Mouse (Mus musculus): ENCODE data around the gene Olfr1440. TPM values are rescaled to one million over a fixed set of nuclear protein-coding genes. Genes with fewer than 3 reads are reported as not detected.

The Olfr1440 gene
- polyA plus RNA-seq (2012; rRNA removed) (not detected in 2 replicates), polyA plus RNA-seq (2014; fragmentation: Nextera tagmentation; extraction: Ambion mirVana) (not detected in 2 replicates)

GRCm38 (mm10) chr19:12386979-12387378 lies at the start of gene Olfr1440:
Olfr1440 (plus strand) TSS chr19:12387279.
- Histone ChIP-seq H3K27ac (replicated peaks; ENCODE audit: low read depth, low read length) (no peak within 1 kb of the TSS), H3K27me3 (ENCODE audit: control insufficient read depth, insufficient read depth, low read length) (no peaks in the 10 kb centered on the region), H3K36me3 (ENCODE audit: control insufficient read depth, insufficient read depth, low read length) (no peaks in the 10 kb centered on the region), H3K9me3 (ENCODE audit: control insufficient read depth, low read length) (no peaks in the 10 kb centered on the region), H3K9ac (ENCODE audit: low read depth, low read length, severe bottlenecking) (no peak within 1 kb of the TSS), H3K4me3 (replicated peaks; ENCODE audit: low read length) (no peak within 1 kb of the TSS), H3K4me2 (replicated peaks; ENCODE audit: low read depth, low read length, severe bottlenecking) (no peak within 1 kb of the TSS), H3K4me1 (ENCODE audit: control insufficient read depth, insufficient read depth, low read length) (no peaks in the 10 kb centered on the region)
- WGBS, result 81% methylated on average over 2 of the region's 2 CpGs
- ATAC-seq (ENCODE audit: low FRiP score, low read depth), result no peak
- no peak for DNase-seq (ENCODE audit: low spot score)
- TF ChIP-seq POLR2A (IDR thresholded peaks at IDR 0.05; ENCODE audit: borderline replicate concordance, extremely low read depth, insufficient read depth, insufficient read length), result no peak

DNA sequence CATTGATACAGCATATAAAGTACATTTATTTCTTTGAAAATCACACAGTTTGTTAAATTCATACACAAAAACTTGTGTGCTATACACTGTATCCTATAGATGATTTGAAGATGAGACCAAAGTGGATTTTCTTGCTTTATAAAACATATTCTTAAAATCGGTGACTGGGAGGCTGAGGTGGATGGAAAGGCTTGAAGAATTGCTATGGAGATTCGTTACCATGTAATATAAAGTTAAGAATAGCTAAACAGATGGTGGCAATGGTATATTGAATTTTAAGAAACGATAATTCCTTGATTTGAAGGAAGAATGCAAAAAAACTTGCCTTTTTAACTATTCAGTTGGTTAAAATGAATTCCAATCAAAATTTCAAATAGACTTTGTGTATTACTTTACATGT lies 14.1 kb upstream of the Olfr1440 start:
- no peak for ATAC-seq (ENCODE audit: low FRiP score, low read depth)
- 83% methylated on average over 3 of the region's 3 CpGs for WGBS

DNA sequence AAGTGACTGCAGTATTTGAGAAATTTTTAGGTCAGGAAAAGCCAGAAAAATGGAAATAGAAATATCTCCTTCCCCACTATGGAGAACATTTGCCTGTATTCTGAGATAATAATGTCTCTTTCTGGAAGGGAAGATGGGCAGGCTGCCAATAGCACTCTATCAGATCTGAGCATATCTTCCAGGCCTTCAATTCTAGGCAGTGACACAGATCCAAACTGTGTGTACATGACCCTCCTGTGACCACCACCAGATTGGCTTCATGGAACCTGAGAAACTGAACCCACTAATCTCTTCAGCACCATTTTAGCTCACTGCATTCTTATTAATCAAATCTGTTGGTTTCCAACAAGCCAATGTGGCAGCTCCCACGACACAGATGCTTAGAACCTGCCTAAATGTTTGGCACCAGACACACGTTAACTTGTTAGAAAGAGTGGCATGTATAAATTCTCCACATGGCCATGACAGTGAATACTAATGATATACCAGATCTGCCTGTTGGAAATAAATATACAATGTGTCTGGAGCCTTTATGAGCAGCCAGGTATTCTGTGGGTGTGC lies 12.5 kb upstream of the Olfr1440 start:
- no peak for DNase-seq (ENCODE audit: low spot score)
- no peak for ATAC-seq (ENCODE audit: low FRiP score, low read depth)
- 65% methylated on average over 2 of the region's 2 CpGs for WGBS

More for the DNA sequence above, 14.1 kb upstream of the Olfr1440 start:
- no peak overlapping the region for H3K27ac ChIP-seq (replicated peaks; ENCODE audit: low read depth, low read length)
- no peaks in the 10 kb centered on the region for H3K27me3 ChIP-seq (ENCODE audit: control insufficient read depth, insufficient read depth, low read length)
- H3K4me2 ChIP-seq (replicated peaks; ENCODE audit: low read depth, low read length, severe bottlenecking), result no peak overlapping the region
- H3K4me3 ChIP-seq (replicated peaks; ENCODE audit: low read length), result no peak overlapping the region
- no peaks in the 10 kb centered on the region for H3K36me3 ChIP-seq (ENCODE audit: control insufficient read depth, insufficient read depth, low read length)
- no peaks in the 10 kb centered on the region for H3K4me1 ChIP-seq (ENCODE audit: control insufficient read depth, insufficient read depth, low read length)
- no peaks in the 10 kb centered on the region for H3K9me3 ChIP-seq (ENCODE audit: control insufficient read depth, low read length)
- no peak overlapping the region for H3K9ac ChIP-seq (ENCODE audit: low read depth, low read length, severe bottlenecking)
- DNase-seq (ENCODE audit: low spot score), result no peak
- TF ChIP-seq POLR2A (IDR thresholded peaks at IDR 0.05; ENCODE audit: borderline replicate concordance, extremely low read depth, insufficient read depth, insufficient read length), result no peak

DNA sequence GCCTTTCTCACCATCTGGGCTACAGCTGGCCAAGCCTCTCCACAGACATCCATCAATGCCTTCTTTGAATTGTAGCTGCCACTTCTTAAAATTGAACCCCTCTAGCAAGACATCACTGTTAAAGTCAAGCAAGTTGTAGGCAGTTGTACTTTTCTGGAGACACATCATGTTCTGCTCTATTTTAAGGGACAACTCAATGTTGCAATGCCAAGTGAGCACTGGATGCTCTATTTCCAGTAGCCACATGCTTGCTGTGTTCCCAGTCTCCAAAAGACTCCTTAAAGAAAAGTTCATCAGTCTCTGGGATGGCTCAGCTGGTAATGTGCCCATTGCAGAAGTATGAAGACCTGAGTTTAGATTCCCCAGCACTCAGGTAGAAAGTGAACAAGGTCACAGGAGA lies 26.7 kb downstream of the Olfr1440 start:
- H3K27ac ChIP-seq (replicated peaks; ENCODE audit: low read depth, low read length), result peak overlapping the region; percentile 48
- no peaks in the 10 kb centered on the region for H3K9me3 ChIP-seq (ENCODE audit: control insufficient read depth, low read length)
- H3K9ac ChIP-seq (ENCODE audit: low read depth, low read length, severe bottlenecking), result no peak overlapping the region
- no peaks in the 10 kb centered on the region for H3K4me1 ChIP-seq (ENCODE audit: control insufficient read depth, insufficient read depth, low read length)
- H3K4me3 ChIP-seq (replicated peaks; ENCODE audit: low read length), result no peak overlapping the region
- H3K4me2 ChIP-seq (replicated peaks; ENCODE audit: low read depth, low read length, severe bottlenecking), result no peak overlapping the region
- no peaks in the 10 kb centered on the region for H3K27me3 ChIP-seq (ENCODE audit: control insufficient read depth, insufficient read depth, low read length)
- DNase-seq (ENCODE audit: low spot score) (no peak), ATAC-seq (ENCODE audit: low FRiP score, low read depth) (no peak)
- H3K36me3 ChIP-seq (ENCODE audit: control insufficient read depth, insufficient read depth, low read length), result no peaks in the 10 kb centered on the region
- TF ChIP-seq POLR2A (IDR thresholded peaks at IDR 0.05; ENCODE audit: borderline replicate concordance, extremely low read depth, insufficient read depth, insufficient read length), result no peak

More for the DNA sequence above, 12.5 kb upstream of the Olfr1440 start:
- Histone ChIP-seq H3K9ac (ENCODE audit: low read depth, low read length, severe bottlenecking) (no peak overlapping the region), H3K27me3 (ENCODE audit: control insufficient read depth, insufficient read depth, low read length) (no peaks in the 10 kb centered on the region), H3K4me1 (ENCODE audit: control insufficient read depth, insufficient read depth, low read length) (no peaks in the 10 kb centered on the region), H3K36me3 (ENCODE audit: control insufficient read depth, insufficient read depth, low read length) (no peaks in the 10 kb centered on the region), H3K4me3 (replicated peaks; ENCODE audit: low read length) (no peak overlapping the region), H3K9me3 (ENCODE audit: control insufficient read depth, low read length) (no peaks in the 10 kb centered on the region), H3K4me2 (replicated peaks; ENCODE audit: low read depth, low read length, severe bottlenecking) (no peak overlapping the region), H3K27ac (replicated peaks; ENCODE audit: low read depth, low read length) (no peak overlapping the region)
- TF ChIP-seq POLR2A (IDR thresholded peaks at IDR 0.05; ENCODE audit: borderline replicate concordance, extremely low read depth, insufficient read depth, insufficient read length), result no peak

DNA sequence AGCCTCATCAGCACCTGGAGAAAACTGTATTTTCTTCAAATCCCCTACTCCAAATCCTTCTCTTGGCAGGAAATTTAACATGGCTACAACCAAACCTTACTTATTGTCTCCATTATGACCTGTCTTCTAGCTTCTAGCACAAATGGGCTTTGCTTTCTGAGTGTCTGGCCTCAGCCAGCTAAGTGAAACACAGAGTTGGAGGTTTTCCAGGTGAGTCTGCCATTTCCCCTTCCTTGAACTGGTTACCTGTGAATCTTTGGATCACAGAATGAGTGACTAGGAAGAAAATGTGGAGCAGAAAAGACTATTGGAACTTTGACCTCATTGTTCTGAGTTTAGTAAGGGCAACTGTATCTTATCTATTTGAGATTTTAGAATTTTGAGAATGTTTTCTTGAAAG lies 30.3 kb downstream of the Olfr1440 start, which contains the start of gene Olfr1441:
Olfr1441 (plus strand) TSS at position 73 of the 400 bp plus-strand sequence.
- no peaks in the 10 kb centered on the region for H3K36me3 ChIP-seq (ENCODE audit: control insufficient read depth, insufficient read depth, low read length)
- TF ChIP-seq POLR2A (IDR thresholded peaks at IDR 0.05; ENCODE audit: borderline replicate concordance, extremely low read depth, insufficient read depth, insufficient read length), result no peak
- DNase-seq (ENCODE audit: low spot score), result no peak
- H3K9ac ChIP-seq (ENCODE audit: low read depth, low read length, severe bottlenecking), result no peak within 1 kb of the TSS
- H3K27ac ChIP-seq (replicated peaks; ENCODE audit: low read depth, low read length), result no peak within 1 kb of the TSS
- no peaks in the 10 kb centered on the region for H3K27me3 ChIP-seq (ENCODE audit: control insufficient read depth, insufficient read depth, low read length)
- ATAC-seq (ENCODE audit: low FRiP score, low read depth), result no peak
- H3K4me2 ChIP-seq (replicated peaks; ENCODE audit: low read depth, low read length, severe bottlenecking), result no peak within 1 kb of the TSS
- no peak within 1 kb of the TSS for H3K4me3 ChIP-seq (replicated peaks; ENCODE audit: low read length)
- no peaks in the 10 kb centered on the region for H3K9me3 ChIP-seq (ENCODE audit: control insufficient read depth, low read length)
- H3K4me1 ChIP-seq (ENCODE audit: control insufficient read depth, insufficient read depth, low read length), result no peaks in the 10 kb centered on the region

Measured in limb, embryonic 14.5 days (tissue).